Mouse (Mus musculus) layer of hippocampus, adult 9-10 months (tissue): ENCODE measurements around the gene Rnasek.
A peak's percentile ranks its signal among the peaks of the same experiment; 100 is the strongest.

ENCODE experiments used
- DNase-seq: peaks from one replicate; pipeline ENCODE4 v3.0.0; 2022; ENCODE audit warnings: low spot score

Rnasek gene

GRCm38 (mm10) chr11:70218039-70218438 lies 21.6 kb downstream of the Rnasek start:
- DNase-seq, result no peak

DNA sequence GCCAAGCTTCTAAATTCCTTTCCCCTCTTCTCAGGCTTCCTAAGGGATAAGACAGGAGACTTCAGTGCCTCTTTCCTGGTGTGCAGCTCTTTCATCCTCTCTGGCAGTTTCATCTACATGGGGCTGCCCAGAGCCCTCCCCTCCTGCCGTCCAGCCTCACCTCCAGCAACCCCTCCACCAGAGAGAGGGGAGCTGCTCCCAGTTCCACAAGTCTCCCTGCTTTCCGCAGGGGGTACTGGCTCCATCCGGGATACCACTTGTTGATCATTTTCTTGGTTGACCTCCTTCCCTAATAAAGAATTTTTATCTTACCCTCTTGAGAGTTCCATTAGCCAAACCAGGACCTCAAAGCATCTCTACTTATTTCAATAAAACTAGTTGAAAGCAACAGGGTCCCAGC lies 23.5 kb downstream of the Rnasek start:
- DNase-seq, result no peak

DNA sequence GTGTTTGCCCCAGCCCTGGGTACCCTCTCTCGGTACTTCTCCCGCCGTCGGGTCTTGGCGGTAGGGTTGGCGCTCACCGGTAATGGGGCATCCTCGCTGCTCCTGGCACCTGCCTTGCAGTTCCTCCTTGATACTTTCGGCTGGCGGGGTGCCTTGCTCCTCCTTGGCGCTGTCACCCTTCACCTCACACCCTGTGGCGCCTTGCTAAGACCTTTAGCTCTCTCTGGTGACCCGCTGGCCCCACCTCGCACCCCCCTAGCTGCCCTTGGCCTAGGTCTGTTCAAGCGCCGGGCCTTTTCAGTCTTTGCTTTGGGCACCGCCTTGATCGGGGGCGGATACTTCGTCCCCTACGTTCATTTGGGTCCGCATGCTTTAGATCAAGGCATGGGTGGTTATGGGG lies 24.3 kb downstream of the Rnasek start:
- no peak for DNase-seq

DNA sequence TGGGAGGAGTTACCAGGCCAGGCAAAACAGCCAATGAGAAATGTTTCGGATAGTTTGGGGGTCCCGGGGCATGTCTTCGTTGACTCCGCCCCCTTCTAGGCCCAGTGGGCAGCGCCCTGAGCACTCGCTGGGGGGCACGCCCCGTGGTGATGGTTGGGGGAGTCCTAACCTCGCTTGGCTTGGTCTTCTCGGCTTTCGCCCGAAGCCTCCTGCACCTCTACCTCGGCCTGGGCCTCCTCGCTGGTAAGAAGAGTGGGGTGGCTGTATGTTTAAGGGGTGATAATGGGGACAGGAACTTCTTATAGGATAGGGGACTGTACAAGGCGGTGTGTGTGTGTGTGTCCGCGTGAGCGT lies 24.8 kb downstream of the Rnasek start:
- no peak for DNase-seq

- DNase-seq, result no peak
Measured at GRCm38 (mm10) chr11:70214191-70214855, 25.3 kb downstream of the Rnasek start.

DNA sequence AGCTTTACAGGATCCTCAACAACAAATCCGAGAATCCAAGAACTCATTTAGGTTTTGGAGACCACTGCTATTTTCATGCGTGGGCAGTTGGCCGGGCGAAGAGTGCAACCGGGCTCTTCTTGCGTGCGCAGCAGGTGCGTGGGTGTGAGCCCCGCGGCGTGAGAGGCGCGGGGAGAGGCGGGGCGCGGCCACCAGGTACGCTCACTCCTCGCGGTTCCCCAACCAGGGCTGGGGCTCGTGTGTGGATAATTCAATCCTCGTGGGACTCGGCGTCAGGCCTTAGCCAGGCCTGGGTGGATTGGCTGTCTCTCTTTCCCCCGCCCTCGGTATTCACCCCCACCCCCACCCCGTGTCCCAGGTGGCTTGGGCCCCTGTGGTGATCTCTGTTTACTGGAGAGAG lies 25.9 kb downstream of the Rnasek start:
- DNase-seq, result no peak

DNA sequence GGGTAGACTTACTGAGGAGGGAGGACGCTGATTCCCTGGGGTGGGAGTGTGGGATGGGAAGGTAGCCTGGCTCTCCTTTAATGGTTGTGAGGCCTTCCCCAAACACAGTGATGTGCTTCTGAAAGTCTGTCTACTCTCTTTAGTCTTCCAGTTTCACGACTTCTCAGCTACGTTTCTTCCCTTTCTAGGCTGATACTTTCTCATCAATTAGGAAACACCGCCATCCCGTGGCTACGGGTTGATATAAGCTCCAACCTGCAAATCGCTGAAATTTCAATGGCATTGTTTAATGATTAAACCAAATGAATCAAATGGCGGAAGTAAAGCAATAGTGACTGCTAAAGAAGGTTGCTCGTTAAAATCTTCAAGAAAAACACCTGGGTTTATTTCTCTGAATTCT lies 26.7 kb downstream of the Rnasek start:
- DNase-seq, result peak; percentile 82

- no peak for DNase-seq
Measured at GRCm38 (mm10) chr11:70212423-70212822, 27.2 kb downstream of the Rnasek start, which contains the start of gene Slc16a11. Gene Slc16a11 (plus strand): TSS chr11:70212752.

- DNase-seq, result no peak
Measured at GRCm38 (mm10) chr11:70211972-70212371, 27.7 kb downstream of the Rnasek start.

DNA sequence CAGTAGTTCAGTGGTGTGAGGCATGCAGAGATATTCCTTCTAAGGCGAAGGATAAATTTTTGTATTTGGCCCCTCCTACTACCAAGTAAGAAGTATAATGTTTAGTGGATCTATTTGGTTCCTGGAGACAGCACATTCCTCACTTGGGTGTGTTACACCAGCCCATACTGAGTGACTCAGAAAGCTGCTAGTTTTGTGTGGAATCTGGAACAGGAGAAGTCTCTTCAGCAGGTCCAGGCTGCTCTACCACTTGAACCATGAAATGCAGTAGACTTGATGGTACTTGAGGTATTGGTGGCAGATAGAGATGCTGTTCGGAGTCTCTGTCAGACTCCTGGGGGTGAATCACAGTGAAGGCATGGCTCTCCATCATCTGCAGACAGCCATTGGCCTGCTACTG lies 29.0 kb downstream of the Rnasek start:
- no peak for DNase-seq

DNA sequence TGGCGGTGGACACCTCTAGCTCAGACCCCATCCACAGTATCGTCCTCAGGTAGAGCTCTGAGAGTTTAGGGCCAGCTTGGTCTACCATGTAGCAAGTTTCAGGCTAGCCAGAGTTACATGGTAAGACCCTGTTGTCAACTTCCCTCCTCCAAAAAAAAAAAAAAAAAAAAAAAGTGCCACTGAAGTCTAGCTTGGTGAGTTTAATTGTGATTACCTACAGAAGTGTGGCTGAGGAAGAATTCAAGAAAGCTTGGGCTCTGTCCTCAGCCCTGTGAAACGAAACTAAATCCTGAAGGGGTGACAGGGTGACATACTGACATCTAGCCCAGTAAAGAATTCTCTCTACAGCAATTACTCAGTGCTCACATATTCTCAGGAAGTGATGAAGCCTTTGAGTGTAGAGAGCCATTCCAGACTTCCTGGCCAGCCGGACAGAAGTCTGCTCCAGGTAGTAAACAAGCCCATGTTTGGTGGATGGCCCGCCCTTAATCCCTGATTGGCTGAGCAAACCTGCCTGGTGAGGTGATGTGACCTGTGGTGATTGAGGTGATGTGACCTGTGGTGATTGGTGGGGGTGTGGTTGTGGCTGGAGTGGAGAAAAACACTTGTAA lies 30.8 kb downstream of the Rnasek start:
- DNase-seq, result no peak

DNA sequence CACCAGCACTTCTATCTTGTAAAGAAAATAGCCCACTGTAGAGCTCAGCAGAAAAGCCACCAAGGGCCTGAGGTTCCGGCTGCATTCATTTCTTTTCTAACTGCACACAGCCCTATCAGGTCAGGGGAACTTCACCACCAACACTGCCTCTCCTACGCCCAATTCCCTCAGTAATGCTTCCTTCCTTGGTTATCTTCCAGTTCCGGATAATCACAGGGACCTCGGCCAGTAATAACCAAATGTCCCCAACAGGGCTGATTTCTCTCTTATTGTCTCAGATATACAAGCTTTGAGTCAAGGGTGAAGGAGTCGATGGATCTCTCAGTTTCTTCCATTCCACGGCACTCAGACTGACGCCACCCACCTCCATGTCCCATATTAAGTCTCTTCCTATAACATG lies 32.4 kb downstream of the Rnasek start:
- no peak for DNase-seq

DNA sequence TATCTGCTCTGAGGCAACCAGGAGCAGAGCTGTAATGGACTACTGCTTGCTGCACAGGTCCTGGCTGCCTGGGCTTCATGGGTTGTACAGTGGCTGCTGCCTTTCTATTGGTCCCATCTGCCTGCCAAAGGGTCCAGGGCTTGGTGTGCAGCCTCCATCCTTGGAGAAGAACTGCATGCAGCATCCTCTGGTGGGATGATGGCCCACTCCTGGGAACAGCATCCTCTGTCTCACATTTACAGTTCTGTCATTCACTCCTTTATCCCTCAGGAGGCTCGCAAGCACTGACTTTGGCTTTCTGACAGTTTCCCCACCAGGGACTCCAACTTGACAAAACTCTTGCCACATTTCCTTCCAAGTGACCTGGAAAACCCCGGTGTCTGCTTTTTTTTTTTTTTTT lies 32.8 kb downstream of the Rnasek start:
- DNase-seq, result no peak

DNA sequence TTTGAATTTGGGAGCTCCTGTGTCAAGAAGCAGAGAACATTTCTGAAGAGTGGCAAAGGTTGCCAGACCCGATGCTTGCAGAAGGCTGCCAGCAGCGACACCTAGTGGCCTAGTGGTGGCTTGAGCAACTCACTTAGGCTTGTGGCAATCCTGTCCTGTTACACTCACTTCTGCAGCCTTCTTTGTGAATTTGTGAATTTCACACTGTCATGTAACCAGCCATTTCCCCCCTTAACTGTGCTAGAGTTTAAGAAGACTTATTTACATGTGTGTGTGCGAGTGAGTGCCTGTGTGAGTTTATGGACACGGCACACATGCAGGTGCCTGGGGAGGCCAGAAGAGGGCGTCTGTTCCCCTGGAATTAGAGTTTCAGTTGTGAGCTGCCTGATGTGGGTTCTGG lies 38.0 kb downstream of the Rnasek start:
- no peak for DNase-seq

DNA sequence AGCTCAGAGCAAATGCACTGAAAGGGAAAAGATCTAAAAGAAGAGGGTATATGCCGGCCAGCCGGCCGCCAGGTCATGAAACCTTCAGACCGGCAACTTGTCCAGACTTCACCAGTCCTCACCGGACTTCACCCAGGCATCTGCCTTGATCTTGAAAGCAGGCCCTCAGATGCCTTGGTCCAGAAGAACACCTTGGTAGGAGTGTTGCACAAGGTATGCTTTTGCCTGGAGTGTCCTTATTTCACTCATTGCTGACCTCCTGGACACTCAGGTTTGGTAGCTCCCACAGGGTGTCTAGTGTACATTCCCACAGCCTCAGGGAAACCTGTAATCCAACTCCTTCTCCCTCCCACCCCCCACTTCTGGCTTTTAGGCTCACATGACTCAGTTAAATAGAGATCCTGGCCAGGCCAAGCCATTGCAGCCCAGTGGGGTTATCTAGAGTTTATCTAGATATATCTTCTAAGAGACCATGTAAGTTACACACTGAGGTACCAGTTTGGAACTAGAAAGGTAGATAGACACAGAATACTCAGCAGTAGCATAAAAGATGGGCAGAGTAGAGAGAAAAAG lies 39.5 kb downstream of the Rnasek start:
- DNase-seq, result no peak

DNA sequence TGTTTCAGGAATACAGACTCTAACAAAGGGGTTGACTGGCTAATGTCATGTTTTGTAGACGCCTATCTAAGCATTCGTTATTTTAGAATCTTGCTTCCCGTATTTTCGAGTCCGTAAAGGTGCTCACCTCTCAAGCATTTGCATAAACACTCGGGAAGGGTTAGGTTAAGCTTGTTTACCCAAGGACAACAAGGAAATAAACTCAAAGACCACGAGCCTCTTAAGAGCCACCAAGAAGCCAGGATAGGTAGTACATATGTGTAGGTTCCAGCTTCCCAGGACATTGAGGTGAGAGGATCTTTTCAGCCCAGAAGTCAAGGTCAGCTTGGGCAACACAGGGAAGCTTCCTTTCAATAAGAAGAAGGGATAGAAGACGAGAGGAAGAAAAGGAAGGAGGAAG lies 40.5 kb downstream of the Rnasek start:
- DNase-seq, result no peak

GRCm38 (mm10) chr11:70198332-70198731 lies 41.3 kb downstream of the Rnasek start:
- DNase-seq, result no peak

DNA sequence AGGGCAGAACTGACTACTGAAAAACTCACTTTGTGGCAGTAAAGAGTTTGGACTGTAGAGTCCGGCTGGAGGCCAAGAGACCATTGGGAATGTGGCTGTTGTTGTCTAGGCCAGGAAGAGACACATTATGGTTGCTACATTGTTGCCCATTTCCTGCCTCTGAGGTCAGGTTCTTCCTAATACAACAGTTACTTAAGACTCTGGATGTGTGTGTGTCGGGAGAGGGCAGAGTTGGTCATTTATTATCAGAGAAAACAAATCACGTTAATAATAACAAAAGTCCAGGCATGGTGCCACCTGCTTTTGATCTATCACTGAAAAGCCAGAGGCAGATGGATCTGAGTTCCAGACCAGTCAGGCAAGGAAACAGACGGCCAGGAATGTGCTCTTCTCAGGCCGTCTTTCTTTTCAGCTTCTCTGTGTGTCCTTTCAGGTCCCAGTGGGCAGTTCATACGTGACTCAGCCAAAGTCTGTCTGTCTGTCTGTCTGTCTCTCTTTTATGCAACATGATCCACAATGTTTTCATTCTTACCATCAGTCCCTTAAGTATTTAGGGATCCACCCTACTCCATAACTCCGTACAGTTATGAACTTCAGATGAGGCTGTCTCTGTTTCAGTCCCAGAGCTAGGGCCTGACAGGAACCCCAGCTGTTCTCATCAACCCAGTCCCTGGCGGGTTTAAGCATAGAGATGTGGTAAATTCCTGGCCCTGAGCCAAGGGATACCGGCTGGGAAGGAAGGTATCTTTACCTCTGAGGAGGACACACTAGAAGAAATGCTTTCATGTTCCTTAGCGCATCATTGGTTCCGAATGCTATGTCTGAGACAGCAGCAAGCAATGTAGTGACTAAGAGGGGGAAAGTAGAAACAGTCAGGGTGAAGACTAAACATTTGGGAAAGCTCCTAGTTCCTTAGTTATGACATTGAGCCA lies 46.0 kb downstream of the Rnasek start:
- DNase-seq, result no peak

DNA sequence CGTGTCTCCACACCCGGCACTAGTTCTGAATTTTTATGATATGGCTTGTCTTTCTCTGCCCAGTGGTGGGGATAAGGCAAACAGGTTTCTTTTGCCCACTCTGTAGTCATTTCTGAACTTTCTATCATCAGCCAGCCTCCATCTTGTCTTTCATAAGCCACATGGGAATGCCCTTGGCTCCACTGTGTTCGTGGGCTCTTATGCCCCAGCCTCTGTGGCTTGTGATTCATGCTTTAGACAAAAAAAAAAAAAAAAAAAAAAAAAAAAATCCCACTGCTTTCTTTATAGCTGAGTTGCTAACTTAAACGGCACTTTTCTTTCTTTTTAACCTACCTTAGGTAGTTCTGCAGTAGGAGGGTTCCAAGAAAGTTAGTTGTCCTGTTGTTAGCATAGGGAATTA lies 47.5 kb downstream of the Rnasek start:
- no peak for DNase-seq

GRCm38 (mm10) chr11:70191188-70191587 lies 48.5 kb downstream of the Rnasek start:
- DNase-seq, result no peak

DNA sequence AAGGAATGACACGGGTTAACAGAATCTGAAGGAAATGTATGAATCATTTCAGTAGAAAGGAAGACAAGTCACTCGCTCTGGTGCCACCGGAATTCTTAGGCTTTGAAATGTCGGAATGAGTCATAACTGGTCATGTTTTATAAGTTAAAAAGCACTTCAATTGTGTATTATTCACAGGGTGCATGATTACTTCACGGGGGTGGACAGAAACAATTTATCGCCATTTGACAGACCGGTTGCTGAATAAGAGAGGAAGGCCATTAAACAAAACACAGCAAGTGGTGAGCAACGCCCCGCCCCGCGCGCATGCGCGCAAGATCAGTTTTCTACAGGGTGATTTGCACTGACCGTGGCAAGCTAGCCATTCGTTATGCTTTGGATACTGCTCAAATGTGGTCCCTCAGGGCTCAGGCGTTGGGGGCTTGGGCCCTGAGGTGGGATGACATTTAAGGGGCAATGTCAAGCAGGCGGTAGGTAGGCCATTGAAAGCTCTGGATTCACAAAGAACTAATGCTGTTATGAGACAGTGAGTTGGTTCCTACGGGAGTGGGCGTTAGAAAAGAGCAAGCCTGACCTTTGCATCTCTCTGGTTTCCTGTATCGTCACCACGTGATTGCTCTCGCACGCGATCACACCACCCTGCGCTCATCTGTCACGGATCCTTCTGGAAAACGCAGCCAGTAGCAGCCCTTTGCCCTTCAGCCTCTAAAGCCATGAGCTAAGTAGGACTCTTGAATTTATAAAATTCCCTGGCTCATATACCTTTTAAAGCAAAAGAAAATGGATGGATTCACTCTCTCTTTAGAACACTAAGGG lies 50.1 kb downstream of the Rnasek start:
- DNase-seq, result no peak
